Mouse (Mus musculus) heart, adult 2 months (tissue): ENCODE results near the gene Ccdc175. TPM values are rescaled to one million over a fixed set of nuclear protein-coding genes. Genes with fewer than 3 reads are reported as not detected.

ENCODE experiments used
- DNase-seq, 2 experiments: peaks; one replicate each; pipeline ENCODE4 v3.0.0; 2021
- H3K27ac ChIP-seq: fragments of 200-600 bp; 2 replicates; pipeline ENCODE4 v1.8.1; 2022
- H3K27me3 ChIP-seq: fragments of 200-500 bp; 2 replicates; pipeline ENCODE4 v1.6.1; 2012; ENCODE audit warnings: mild to moderate bottlenecking, low read length, inconsistent platforms, mixed read lengths; ENCODE audit not compliant: control insufficient read depth, insufficient read depth
- H3K36me3 ChIP-seq: fragments of 200-500 bp; 2 replicates; pipeline ENCODE4 v1.6.1; 2012; ENCODE audit warnings: low read length, inconsistent platforms; ENCODE audit not compliant: control insufficient read depth, insufficient read depth
- H3K4me1 ChIP-seq: fragments of 200-500 bp; 2 replicates; pipeline ENCODE4 v1.6.1; 2011; ENCODE audit warnings: low read length; ENCODE audit not compliant: control insufficient read depth, insufficient read depth
- H3K4me3 ChIP-seq: fragments of 200-600 bp; 2 replicates; pipeline ENCODE4 v1.8.1; 2022
- H3K79me2 ChIP-seq: fragments of 200-500 bp; replicated peaks from 2 replicates; pipeline ENCODE4 v1.6.1; 2012; ENCODE audit warnings: mild to moderate bottlenecking, inconsistent platforms, low read length, moderate library complexity, mixed read lengths; ENCODE audit not compliant: control insufficient read depth, insufficient read depth
- H3K9ac ChIP-seq: fragments of 200-500 bp; 2 replicates; pipeline ENCODE4 v1.6.1; 2012; ENCODE audit warnings: low read depth, mild to moderate bottlenecking, control low read depth, inconsistent platforms, low read length, mixed read lengths
- CTCF ChIP-seq: fragments of 200-600 bp; IDR thresholded peaks from 2 replicates; pipeline ENCODE4 v1.8.1; 2022; ENCODE audit warnings: antibody characterized with exemption, mild to moderate bottlenecking, moderate library complexity
- EP300 ChIP-seq: fragments of 200-500 bp; IDR thresholded peaks from 2 replicates; pipeline ENCODE4 v1.6.1; 2011; ENCODE audit warnings: low read depth, low read length, control low read depth; ENCODE audit not compliant: insufficient read depth
- POLR2A ChIP-seq: fragments of 200-500 bp; IDR thresholded peaks from 2 replicates; pipeline ENCODE4 v1.6.1; 2011; ENCODE audit warnings: mild to moderate bottlenecking, low read depth, low read length, control low read depth; ENCODE audit not compliant: insufficient read depth
- WGBS: fragments of 180-500 bp; shearing (Covaris S2); methylation state at CpG from one replicate; pipeline ENCODE4 v1.1.7; 2018; 5-methylcytosine and 5-hydroxymethylcytosine counted together
- intact Hi-C: fragments of 180-260 bp; cut with DNase I; formaldehyde crosslinking; loops from one replicate; pipeline ENCODE4 v1.15.1; 2025
- long read RNA-seq: library from polyadenylated mRNA; stranded (forward); transcript quantifications from one replicate; pipeline ENCODE4 v2.0.0, GENCODE M21; 2021
- polyA plus RNA-seq: library from polyadenylated mRNA; depleted of rRNA; stranded (reverse); fragments of >200 nt; gene quantifications from 2 replicates; pipeline ENCODE4 v1.2.3, GENCODE M21; 2012; rRNA removed
- total RNA-seq, 2 experiments: library from RNA; stranded (reverse); gene quantifications; 2 replicates each; pipeline ENCODE4 v1.2.3; 2021

Gene Ccdc175
- total RNA-seq = not detected
- polyA plus RNA-seq = not detected in 2 replicates
- long read RNA-seq = 0 reads

DNA sequence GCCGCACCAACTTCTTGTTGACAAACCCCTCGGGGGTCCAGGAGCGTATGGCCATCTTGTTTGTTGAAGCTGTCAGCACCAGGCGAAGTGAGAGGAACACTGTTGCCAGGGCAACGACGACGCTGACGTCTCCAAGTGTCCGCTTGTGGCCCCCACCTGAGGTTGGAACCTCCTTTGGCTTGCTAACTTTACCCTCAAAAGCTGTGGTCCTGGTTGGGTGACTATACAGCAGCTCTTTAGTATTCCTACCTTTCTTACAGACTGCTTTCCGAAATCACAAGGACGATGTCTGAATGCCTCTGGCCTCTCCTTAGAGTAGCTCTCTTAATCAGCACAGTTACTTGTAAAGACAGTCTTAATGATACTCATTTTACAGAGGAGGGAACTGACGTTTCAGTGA, at the start of gene Ccdc175:
Gene Ccdc175, minus strand, starts transcription at position 101 of the 400 bp plus-strand sequence.
- 61% methylated on average over 12 of the region's 12 CpGs for WGBS
- intact Hi-C loops = no loop called here

DNA sequence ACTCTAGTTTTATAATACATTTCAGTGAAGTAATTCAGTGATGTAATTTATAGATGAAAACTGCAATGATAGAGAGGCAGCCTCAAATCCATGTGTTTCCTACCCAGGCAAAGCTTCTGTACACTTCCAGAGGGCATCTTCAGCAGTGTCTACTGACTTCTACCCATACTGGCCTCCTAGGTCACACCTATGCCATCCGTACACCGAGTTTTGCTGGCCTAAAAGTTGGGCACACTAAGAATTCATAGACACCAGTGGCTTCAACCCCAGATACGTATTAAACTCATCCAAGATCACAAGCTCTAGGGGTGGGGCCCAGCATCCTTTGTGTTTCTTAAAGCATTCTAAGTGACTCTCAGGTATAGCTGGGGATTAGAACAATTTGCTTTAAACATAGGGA, 49.3 kb upstream of the Ccdc175 start:
- 90% methylated on average over 3 of the region's 3 CpGs for WGBS
- no peaks in the 10 kb centered on the region for H3K79me2 ChIP-seq

More for the DNA sequence above, at the start of gene Ccdc175:
- Histone ChIP-seq H3K36me3 (no peaks in the 10 kb centered on the region), H3K9ac (no peak within 1 kb of the TSS), H3K79me2 (no peaks in the 10 kb centered on the region), H3K4me1 (no peaks in the 10 kb centered on the region), H3K27me3 (no peaks in the 10 kb centered on the region), H3K27ac (no peak within 1 kb of the TSS), H3K4me3 (no peak within 1 kb of the TSS)
- TF ChIP-seq CTCF (no peak), POLR2A (no peak)
- no peak for DNase-seq

DNA sequence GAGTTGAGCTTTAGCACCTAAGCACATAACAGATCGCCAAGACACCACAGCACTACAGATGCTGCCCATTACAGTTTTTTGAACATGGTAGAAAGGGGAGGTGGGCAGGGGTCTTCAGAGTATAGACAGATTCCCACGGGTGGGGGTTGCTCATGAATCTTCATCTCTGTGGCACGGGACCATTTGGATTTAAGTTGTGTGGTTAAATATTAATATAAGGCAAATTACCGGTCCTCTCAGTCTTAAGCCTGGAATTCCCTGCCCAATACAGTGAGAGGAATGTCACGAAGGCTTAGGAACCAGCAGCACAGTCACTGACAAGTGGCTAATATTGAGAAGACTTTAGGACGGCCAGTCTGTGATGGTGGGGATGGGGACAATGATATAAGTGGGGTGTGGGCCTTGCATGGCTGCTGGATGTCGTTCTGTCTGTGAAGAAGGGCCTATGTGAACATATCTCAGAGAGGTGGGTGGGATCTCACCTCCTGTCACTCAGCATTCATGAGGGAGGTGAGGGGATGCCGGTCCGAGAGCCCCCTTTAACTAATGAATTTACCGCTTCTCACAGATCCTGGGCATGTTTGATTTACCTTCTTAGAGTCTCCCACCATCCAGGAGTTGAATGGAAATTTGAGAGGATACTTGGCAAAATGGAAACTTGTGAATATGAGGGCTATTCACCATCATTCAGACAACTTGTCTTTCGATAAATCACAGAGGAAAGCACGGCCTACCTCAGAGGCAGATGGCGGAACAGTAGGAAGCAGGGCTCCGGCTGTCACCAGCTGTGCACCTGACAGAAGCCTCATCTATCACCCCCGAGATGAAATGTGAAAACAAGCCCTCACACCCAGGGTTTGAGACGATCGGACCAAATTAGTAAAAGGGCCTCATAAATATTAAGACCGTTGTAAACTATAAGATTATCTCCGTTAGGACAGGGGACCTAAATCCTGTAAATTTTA, 48.3 kb upstream of the Ccdc175 start:
- Histone ChIP-seq H3K27ac (no peak overlapping the region), H3K4me3 (no peak overlapping the region), H3K79me2 (no peaks in the 10 kb centered on the region), H3K27me3 (no peaks in the 10 kb centered on the region), H3K4me1 (no peaks in the 10 kb centered on the region; the same call in 1 of the 2 replicates), H3K36me3 (no peaks in the 10 kb centered on the region), H3K9ac (no peak overlapping the region)
- TF ChIP-seq POLR2A (no peak), CTCF (no peak), EP300 (no peak)
- DNase-seq = no peak
- WGBS = 88% methylated on average over 19 of the region's 19 CpGs
- intact Hi-C loops = no loop called here

More for the DNA sequence above, 49.3 kb upstream of the Ccdc175 start:
- Histone ChIP-seq H3K9ac (no peak overlapping the region), H3K27ac (no peak overlapping the region), H3K4me3 (no peak overlapping the region), H3K4me1 (no peaks in the 10 kb centered on the region; the same call in 1 of the 2 replicates), H3K27me3 (no peaks in the 10 kb centered on the region), H3K36me3 (no peaks in the 10 kb centered on the region)
- DNase-seq = no peak
- no peak for TF ChIP-seq CTCF
- no peak for TF ChIP-seq POLR2A
- TF ChIP-seq EP300 = no peak
- intact Hi-C loops = no loop called here

DNA sequence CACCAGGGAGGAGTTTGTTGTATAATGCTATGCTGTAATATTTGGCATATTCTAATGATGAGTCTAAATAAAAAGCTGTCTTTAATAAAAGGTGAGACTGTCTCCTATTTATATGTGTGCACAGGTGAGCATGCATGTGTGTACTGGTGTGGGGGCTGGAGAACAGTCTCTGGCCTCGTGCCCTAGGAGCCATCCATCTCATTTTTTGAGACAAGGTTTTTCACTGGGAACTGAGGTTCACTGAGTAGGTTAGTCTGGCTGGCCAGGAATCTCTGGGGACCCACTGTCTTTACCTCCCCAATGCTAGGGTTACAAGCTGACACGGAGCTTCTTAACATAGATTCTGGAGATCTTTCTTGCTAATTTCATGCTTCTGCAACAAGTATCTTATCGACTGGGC, 47.3 kb upstream of the Ccdc175 start:
- H3K27me3 ChIP-seq = no peaks in the 10 kb centered on the region
- TF ChIP-seq CTCF (no peak), POLR2A (no peak), EP300 (no peak)
- 87% methylated on average over 3 of the region's 3 CpGs for WGBS

DNA sequence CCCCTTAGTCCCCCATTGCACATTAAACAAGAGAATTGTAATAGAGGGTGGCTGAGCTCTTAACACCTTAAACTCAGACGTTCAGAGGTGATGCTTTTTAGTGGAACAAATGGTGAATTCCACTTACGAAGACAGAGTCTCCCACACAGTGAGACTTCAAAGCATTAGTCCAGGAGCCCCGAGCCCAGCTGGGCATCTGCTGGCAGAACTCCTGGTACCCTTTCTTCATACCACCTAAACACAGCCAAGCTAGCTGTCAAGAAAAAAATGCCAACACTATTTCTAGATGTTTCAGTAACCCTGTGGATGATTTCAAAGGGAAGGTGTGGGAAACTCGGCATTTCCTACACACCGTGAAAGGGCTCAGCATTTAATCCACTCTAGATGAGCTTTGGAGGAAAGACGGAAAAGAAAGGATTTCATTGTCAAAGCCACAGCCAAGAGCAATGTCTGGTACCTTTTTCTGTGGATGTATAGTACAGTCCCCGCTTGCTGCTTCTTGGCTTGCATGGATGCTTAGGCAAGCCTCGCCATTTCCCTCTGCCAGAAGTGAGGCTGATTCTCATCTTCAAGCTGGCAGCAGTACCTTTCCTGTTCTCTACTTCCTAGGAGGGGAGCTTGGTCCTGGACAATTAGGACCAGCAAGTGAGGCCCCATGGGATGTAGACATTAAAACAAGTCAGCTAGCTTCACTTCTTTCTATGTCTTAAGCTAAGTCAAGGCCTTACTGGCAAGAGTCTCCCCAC, 44.8 kb upstream of the Ccdc175 start:
- no peaks in the 10 kb centered on the region for H3K27me3 ChIP-seq
- H3K79me2 ChIP-seq = no peaks in the 10 kb centered on the region
- H3K4me1 ChIP-seq = no peaks in the 10 kb centered on the region
- no peak overlapping the region for H3K4me3 ChIP-seq
- H3K9ac ChIP-seq = no peak overlapping the region
- H3K27ac ChIP-seq = no peak overlapping the region
- 76% methylated on average over 8 of the region's 8 CpGs for WGBS
- TF ChIP-seq EP300 (no peak), POLR2A (no peak), CTCF (no peak)
- no peak for DNase-seq
- intact Hi-C loops = no loop called here
- H3K36me3 ChIP-seq = no peaks in the 10 kb centered on the region

More for the DNA sequence above, 47.3 kb upstream of the Ccdc175 start:
- Histone ChIP-seq H3K4me1 (no peaks in the 10 kb centered on the region; the same call in 1 of the 2 replicates), H3K4me3 (no peak overlapping the region), H3K9ac (no peak overlapping the region), H3K79me2 (no peaks in the 10 kb centered on the region), H3K27ac (no peak overlapping the region), H3K36me3 (no peaks in the 10 kb centered on the region)
- intact Hi-C loops = no loop called here
- no peak for DNase-seq
